In genomic region chr4:35561303-35561702, GRCm38 (mm10) we compare ENCODE assay signal across 28 mouse cellular contexts.
A peak's percentile ranks its signal among the peaks of the same experiment; 100 is the strongest.
DNase-seq lines count a peak whose midpoint lies in the region; ATAC-seq and TF ChIP-seq lines count a peak whose summit lies in the region.
"Had no signal": no experiment of that assay in that cellular context is flagged by ENCODE, and none has a peak within 500 bp of the region (broad histone marks: within the 10 kb centered on the region; RNA-seq: fewer than 3 reads in every experiment).

No protein-coding gene starts in this region.

- TF ChIP-seq EP300 in MEL (IDR thresholded peaks at IDR 0.05; ENCODE audit: low read depth in 1 of 2, low read length in 2 of 2) = peak; percentile 61 to 66; a peak in 3 of 4 replicates

- H3K9me3 ChIP-seq in forebrain, embryonic 14.5 days (replicated peaks; ENCODE audit: control insufficient read depth, low read length) = no peaks in the 10 kb centered on the region
- no peaks in the 10 kb centered on the region for H3K9me3 ChIP-seq in forebrain, embryonic 16.5 days (ENCODE audit: control insufficient read depth, low read length)
- no peaks in the 10 kb centered on the region for H3K9me3 ChIP-seq in kidney, embryonic 16.5 days (ENCODE audit: low read length)
- H3K9me3 ChIP-seq in MEL (replicated peaks; ENCODE audit: insufficient read depth, low read length) = no peaks in the 10 kb centered on the region
- H3K9me3 ChIP-seq: embryonic facial prominence, embryonic 12.5 days; embryonic facial prominence, embryonic 15.5 days; forebrain, embryonic 15.5 days; G1E; heart, embryonic 10.5 days; heart, embryonic 13.5 days; hindbrain, embryonic 12.5 days; hindbrain, embryonic 15.5 days had no signal

- no peaks in the 10 kb centered on the region for H3K4me1 ChIP-seq in forebrain, embryonic 14.5 days (ENCODE audit: control insufficient read depth, insufficient read depth, low read length)
- H3K4me1 ChIP-seq in forebrain, embryonic 16.5 days (replicated peaks; ENCODE audit: control insufficient read depth, insufficient read depth, low read length) = no peaks in the 10 kb centered on the region
- no peaks in the 10 kb centered on the region for H3K4me1 ChIP-seq in kidney, embryonic 16.5 days (ENCODE audit: insufficient read depth, low read length)
- H3K4me1 ChIP-seq in MEL (ENCODE audit: control insufficient read depth in 1 of 2, insufficient read depth in 2 of 2, low read length in 2 of 2) = peaks cover 6 to 10% of the 10 kb centered on the region in 2 experiments
- no peaks in the 10 kb centered on the region for H3K4me1 ChIP-seq in thymus, adult 2 months (replicated peaks; ENCODE audit: control insufficient read depth, insufficient read depth, low read length)
- H3K4me1 ChIP-seq: embryonic facial prominence, embryonic 12.5 days; embryonic facial prominence, embryonic 15.5 days; forebrain, embryonic 15.5 days; heart, embryonic 10.5 days; heart, embryonic 13.5 days; hindbrain, embryonic 12.5 days; hindbrain, embryonic 15.5 days had no signal

- no peaks in the 10 kb centered on the region for H3K27me3 ChIP-seq in forebrain, embryonic 14.5 days (replicated peaks; ENCODE audit: control insufficient read depth, insufficient read depth, low read length)
- no peaks in the 10 kb centered on the region for H3K27me3 ChIP-seq in forebrain, embryonic 16.5 days (replicated peaks; ENCODE audit: control insufficient read depth, insufficient read depth, low read length)
- H3K27me3 ChIP-seq in kidney, embryonic 16.5 days (ENCODE audit: insufficient read depth, low read length) = no peaks in the 10 kb centered on the region
- no peaks in the 10 kb centered on the region; a peak in 1 of 4 replicates for H3K27me3 ChIP-seq in MEL (ENCODE audit: control insufficient read depth in 1 of 2, insufficient read depth in 2 of 2, low read length in 2 of 2)
- H3K27me3 ChIP-seq in thymus, adult 2 months (ENCODE audit: control insufficient read depth, insufficient read depth, low read length) = no peaks in the 10 kb centered on the region
- H3K27me3 ChIP-seq: CH12.LX; embryonic facial prominence, embryonic 12.5 days; embryonic facial prominence, embryonic 15.5 days; forebrain, embryonic 15.5 days; heart, embryonic 13.5 days; hindbrain, embryonic 12.5 days; hindbrain, embryonic 15.5 days had no signal

- H3K4me3 ChIP-seq in forebrain, embryonic 14.5 days (ENCODE audit: low read depth, low read length) = no peak overlapping the region
- H3K4me3 ChIP-seq in forebrain, embryonic 16.5 days (replicated peaks; ENCODE audit: low read length) = no peak overlapping the region
- H3K4me3 ChIP-seq in kidney, embryonic 16.5 days (ENCODE audit: low read length) = no peak overlapping the region
- H3K4me3 ChIP-seq in MEL (ENCODE audit: control insufficient read depth in 1 of 2, insufficient read depth in 1 of 2, low read depth in 2 of 2, low read length in 2 of 2) = no peak overlapping the region
- H3K4me3 ChIP-seq in thymus, adult 2 months (ENCODE audit: control insufficient read depth, insufficient read depth, low read length) = no peak overlapping the region
- H3K4me3 ChIP-seq: embryonic facial prominence, embryonic 12.5 days; embryonic facial prominence, embryonic 15.5 days; forebrain, embryonic 15.5 days; heart, adult 2 months; heart, embryonic 10.5 days; heart, embryonic 13.5 days; hindbrain, embryonic 12.5 days; hindbrain, embryonic 15.5 days had no signal

- no peak for TF ChIP-seq CTCF in MEL (IDR thresholded peaks at IDR 0.05 in 2 of 3, conservative IDR thresholded peaks at IDR 0.05 in 1 of 3; ENCODE audit: control insufficient read depth in 1 of 3, insufficient read depth in 1 of 3, low read depth in 2 of 3, low read length in 3 of 3, poor library complexity in 1 of 3, severe bottlenecking in 1 of 3)
- no peak for TF ChIP-seq CTCF in brain, embryonic 14.5 days (IDR thresholded peaks at IDR 0.05; ENCODE audit: borderline replicate concordance, extremely low read depth, insufficient read depth, insufficient read length)
- TF ChIP-seq CTCF in thymus, adult 2 months (IDR thresholded peaks at IDR 0.05; ENCODE audit: borderline replicate concordance, control insufficient read depth, extremely low read depth, insufficient read depth, low read length, poor library complexity) = no peak

- TF ChIP-seq POLR2A in MEL (IDR thresholded peaks at IDR 0.05; ENCODE audit: control insufficient read depth in 1 of 2, insufficient read depth in 1 of 2, low read depth in 1 of 2, low read length in 2 of 2, poor library complexity in 1 of 2) = no peak
- no peak for TF ChIP-seq POLR2A in brain, embryonic 14.5 days (IDR thresholded peaks at IDR 0.05; ENCODE audit: borderline replicate concordance, extremely low read depth, insufficient read depth, insufficient read length, poor library complexity, severe bottlenecking)
- no peak for TF ChIP-seq POLR2A in thymus, adult 2 months (IDR thresholded peaks at IDR 0.05; ENCODE audit: control insufficient read depth, extremely low read depth, insufficient read depth, low read length, poor library complexity)

- DNase-seq in forebrain, embryonic 14.5 days (ENCODE audit: low spot score) = peak; percentile 11
- DNase-seq in kidney, adult 18-20 months = no peak
- DNase-seq in MEL (ENCODE audit: low read depth, low spot score) = peak; percentile 65
- peak; percentile 45 for DNase-seq in brain, embryonic 14.5 days (ENCODE audit: low read depth)
- DNase-seq in thymus, adult 2 months = no peak
- DNase-seq: adrenal gland, adult 8-10 months; adrenal gland, postnatal 25 days; cerebellum, adult 11 months; cerebellum, adult 2 months; cerebellum, adult 9-11 months; cerebellum, postnatal 25 days; gastrocnemius, postnatal 10 days; gastrocnemius, postnatal 36 days; heart, adult 2 months; heart, postnatal 14 days; heart, postnatal 4 days had no signal

- H3K4me2 ChIP-seq in forebrain, embryonic 14.5 days (ENCODE audit: low read length) = no peak overlapping the region
- H3K4me2 ChIP-seq in forebrain, embryonic 16.5 days (ENCODE audit: low read length) = no peak overlapping the region
- no peak overlapping the region for H3K4me2 ChIP-seq in kidney, embryonic 16.5 days (replicated peaks; ENCODE audit: low read depth, low read length)
- H3K4me2 ChIP-seq: embryonic facial prominence, embryonic 12.5 days; embryonic facial prominence, embryonic 15.5 days; forebrain, embryonic 15.5 days; heart, embryonic 13.5 days; hindbrain, embryonic 12.5 days; hindbrain, embryonic 15.5 days had no signal

- H3K27ac ChIP-seq in forebrain, embryonic 14.5 days (ENCODE audit: low read depth, low read length) = no peak overlapping the region
- no peak overlapping the region for H3K27ac ChIP-seq in forebrain, embryonic 16.5 days (ENCODE audit: low read length)
- no peak overlapping the region for H3K27ac ChIP-seq in kidney, embryonic 16.5 days (ENCODE audit: low read length)
- H3K27ac ChIP-seq in MEL (ENCODE audit: control insufficient read depth, low read depth, low read length) = no peak overlapping the region
- no peak overlapping the region for H3K27ac ChIP-seq in thymus, adult 2 months (ENCODE audit: control insufficient read depth, insufficient read depth, low read length)
- H3K27ac ChIP-seq: embryonic facial prominence, embryonic 12.5 days; embryonic facial prominence, embryonic 15.5 days; forebrain, embryonic 15.5 days; heart, adult 2 months; heart, embryonic 10.5 days; heart, embryonic 13.5 days; hindbrain, embryonic 12.5 days; hindbrain, embryonic 15.5 days had no signal

- ATAC-seq in forebrain, embryonic 14.5 days = no peak
- no peak for ATAC-seq in forebrain, embryonic 16.5 days
- peak; percentile 46; the same call in 1 of the 2 replicates for ATAC-seq in kidney, embryonic 16.5 days (ENCODE audit: low FRiP score, low TSS enrichment)
- ATAC-seq: activated CD4-positive, CD25-positive, alpha-beta regulatory T cell, adult 4 months; forebrain, embryonic 15.5 days had no signal

- no peaks in the 10 kb centered on the region for H3K36me3 ChIP-seq in forebrain, embryonic 14.5 days (ENCODE audit: control insufficient read depth, insufficient read depth, low read length)
- H3K36me3 ChIP-seq in forebrain, embryonic 16.5 days (ENCODE audit: control insufficient read depth, insufficient read depth) = no peaks in the 10 kb centered on the region
- H3K36me3 ChIP-seq in kidney, embryonic 16.5 days (ENCODE audit: insufficient read depth, low read length) = no peaks in the 10 kb centered on the region
- peaks cover 0 to 17% of the 10 kb centered on the region in 2 experiments; a peak in 2 of 4 replicates for H3K36me3 ChIP-seq in MEL (ENCODE audit: control insufficient read depth in 1 of 2, insufficient read depth in 2 of 2, low read length in 2 of 2)
- H3K36me3 ChIP-seq in thymus, adult 2 months (ENCODE audit: control insufficient read depth, insufficient read depth, low read length) = no peaks in the 10 kb centered on the region
- H3K36me3 ChIP-seq: embryonic facial prominence, embryonic 12.5 days; embryonic facial prominence, embryonic 15.5 days; forebrain, embryonic 15.5 days; G1E; heart, embryonic 10.5 days; heart, embryonic 13.5 days; hindbrain, embryonic 12.5 days; hindbrain, embryonic 15.5 days had no signal

- H3K79me2 ChIP-seq in MEL (ENCODE audit: control insufficient read depth, insufficient read depth, low read length, poor library complexity) = no peaks in the 10 kb centered on the region

- H3K9ac ChIP-seq in forebrain, embryonic 14.5 days (ENCODE audit: low read length) = no peak overlapping the region
- no peak overlapping the region for H3K9ac ChIP-seq in forebrain, embryonic 16.5 days (replicated peaks; ENCODE audit: low read depth, low read length)
- H3K9ac ChIP-seq in kidney, embryonic 16.5 days (replicated peaks; ENCODE audit: low read length) = no peak overlapping the region
- no peak overlapping the region for H3K9ac ChIP-seq in MEL (ENCODE audit: control insufficient read depth, low read depth, low read length, poor library complexity, severe bottlenecking)
- H3K9ac ChIP-seq: embryonic facial prominence, embryonic 12.5 days; embryonic facial prominence, embryonic 15.5 days; forebrain, embryonic 15.5 days; heart, embryonic 13.5 days; hindbrain, embryonic 12.5 days; hindbrain, embryonic 15.5 days had no signal

- TF ChIP-seq RAD21 in MEL (IDR thresholded peaks at IDR 0.05; ENCODE audit: low read depth, low read length) = no peak

- WGBS in forebrain, embryonic 14.5 days = 46% methylated on average over 1 of the region's 1 CpGs
- WGBS in forebrain, embryonic 16.5 days = 29% methylated on average over 1 of the region's 1 CpGs
- WGBS in kidney, embryonic 16.5 days = 38% methylated on average over 1 of the region's 1 CpGs
- 63% methylated on average over 1 of the region's 1 CpGs for WGBS in thymus, adult 2 months

TF ChIP-seq in MEL, 35 proteins besides CTCF, POLR2A, EP300 and RAD21 (continues in another document):
- TF ChIP-seq ZMIZ1 (IDR thresholded peaks at IDR 0.05; ENCODE audit: low read depth, low read length) (no peak), TCF12 (IDR thresholded peaks at IDR 0.05; ENCODE audit: low read depth, low read length) (0 out of 2 replicates have a peak, but pooled peaks have one; percentile 22), TAL1 (IDR thresholded peaks at IDR 0.05; ENCODE audit: low read length) (peak; percentile 49), RCOR1 (IDR thresholded peaks at IDR 0.05; ENCODE audit: low read depth, low read length) (no peak), MAZ (IDR thresholded peaks at IDR 0.05; ENCODE audit: low read depth, low read length) (0 out of 2 replicates have a peak, but pooled peaks have one; percentile 50), USF2 (IDR thresholded peaks at IDR 0.05; ENCODE audit: borderline replicate concordance in 1 of 2, insufficient read depth in 1 of 2, low read depth in 1 of 2, low read length in 2 of 2) (no peak)

Comparison
In these comparisons a context has a peak if more than half of its experiments do, and no peak if none do; other contexts are left out.
1. DNase-seq: peak in forebrain, embryonic 14.5 days (single experiment), MEL (single experiment) and brain, embryonic 14.5 days (single experiment); none in kidney, adult 18-20 months (single experiment) and thymus, adult 2 months (single experiment).